Comparison of ENCODE assay signal across 9 mouse cellular contexts in genomic region chr8:110010868-110011267, GRCm38 (mm10). TPM values are rescaled to one million over a fixed set of nuclear protein-coding genes. Genes with fewer than 3 reads are reported as not detected.
DNase-seq lines count a peak whose midpoint lies in the region; ATAC-seq and TF ChIP-seq lines count a peak whose summit lies in the region.
"Had no signal": no experiment of that assay in that cellular context is flagged by ENCODE, and none has a peak within 500 bp of the region (broad histone marks: within the 10 kb centered on the region; RNA-seq: fewer than 3 reads in every experiment).

No protein-coding gene starts in this region.

- TF ChIP-seq CTCF in forebrain, postnatal 0 days (IDR thresholded peaks at IDR 0.05; ENCODE audit: low read depth) = peak; percentile 70
- TF ChIP-seq CTCF in embryonic fibroblast, embryonic 13.5 days (IDR thresholded peaks at IDR 0.05; ENCODE audit: borderline replicate concordance, insufficient read depth, low read length) = peak; percentile 75; the same call in 1 of the 2 replicates
- peak; percentile 86 for TF ChIP-seq CTCF in liver, postnatal 0 days (IDR thresholded peaks at IDR 0.05; ENCODE audit: low read depth)

- ATAC-seq in forebrain, postnatal 0 days = no peak
- ATAC-seq in forebrain, embryonic 16.5 days = no peak
- ATAC-seq in neural tube, embryonic 15.5 days (ENCODE audit: low FRiP score) = no peak
- ATAC-seq in liver, postnatal 0 days = peak; percentile 36; the same call in 1 of the 2 replicates

- no peak overlapping the region for H3K27ac ChIP-seq in forebrain, postnatal 0 days (ENCODE audit: low read depth, low read length)
- no peak overlapping the region for H3K27ac ChIP-seq in forebrain, embryonic 16.5 days (ENCODE audit: low read length)
- no peak overlapping the region for H3K27ac ChIP-seq in neural tube, embryonic 15.5 days (replicated peaks)
- H3K27ac ChIP-seq in embryonic fibroblast, embryonic 13.5 days (ENCODE audit: insufficient read depth, low read length) = no peak overlapping the region
- no peak overlapping the region for H3K27ac ChIP-seq in liver, postnatal 0 days (ENCODE audit: low read depth)

- H3K9ac ChIP-seq in forebrain, postnatal 0 days = no peak overlapping the region
- no peak overlapping the region for H3K9ac ChIP-seq in forebrain, embryonic 16.5 days (replicated peaks; ENCODE audit: low read depth, low read length)
- no peak overlapping the region for H3K9ac ChIP-seq in neural tube, embryonic 15.5 days (replicated peaks)
- no peak overlapping the region for H3K9ac ChIP-seq in liver, postnatal 0 days (replicated peaks)

- no peak for TF ChIP-seq EP300 in liver, postnatal 0 days (IDR thresholded peaks at IDR 0.05; ENCODE audit: low read depth)

- no peaks in the 10 kb centered on the region for H3K27me3 ChIP-seq in forebrain, postnatal 0 days (ENCODE audit: insufficient read depth, low read length)
- H3K27me3 ChIP-seq in forebrain, embryonic 16.5 days (replicated peaks; ENCODE audit: control insufficient read depth, insufficient read depth, low read length) = no peaks in the 10 kb centered on the region
- no peaks in the 10 kb centered on the region for H3K27me3 ChIP-seq in neural tube, embryonic 15.5 days (replicated peaks)
- no peaks in the 10 kb centered on the region for H3K27me3 ChIP-seq in liver, postnatal 0 days (ENCODE audit: insufficient read depth, low read length)

- H3K9me3 ChIP-seq in forebrain, postnatal 0 days (ENCODE audit: low read length) = no peaks in the 10 kb centered on the region
- H3K9me3 ChIP-seq in forebrain, embryonic 16.5 days (ENCODE audit: control insufficient read depth, low read length) = no peaks in the 10 kb centered on the region
- no peaks in the 10 kb centered on the region for H3K9me3 ChIP-seq in neural tube, embryonic 15.5 days (replicated peaks)
- H3K9me3 ChIP-seq in liver, postnatal 0 days (ENCODE audit: low read length) = no peaks in the 10 kb centered on the region

- 37% methylated on average over 5 of the region's 5 CpGs for WGBS in forebrain, postnatal 0 days
- WGBS in forebrain, embryonic 16.5 days = 39% methylated on average over 5 of the region's 5 CpGs
- WGBS in neural tube, embryonic 15.5 days = 41% methylated on average over 5 of the region's 5 CpGs
- 30% methylated on average over 5 of the region's 5 CpGs for WGBS in liver, postnatal 0 days (ENCODE audit: insufficient replicate concordance)

- DNase-seq in forebrain, postnatal 0 days = peak; percentile 29
- peak; percentile 52 for DNase-seq in neural tube, embryonic 10.5 days (ENCODE audit: extremely low spot score, low spot score)
- peak; percentile 55 for DNase-seq in adrenal gland, postnatal 25 days
- peak; percentile 71 for DNase-seq in liver, postnatal 0 days
- peak; percentile 78 for DNase-seq in testis, postnatal 10 days (ENCODE audit: low spot score)

- no peaks in the 10 kb centered on the region for H3K36me3 ChIP-seq in forebrain, postnatal 0 days (ENCODE audit: insufficient read depth)
- H3K36me3 ChIP-seq in forebrain, embryonic 16.5 days (ENCODE audit: control insufficient read depth, insufficient read depth) = no peaks in the 10 kb centered on the region
- H3K36me3 ChIP-seq in neural tube, embryonic 15.5 days = no peaks in the 10 kb centered on the region
- no peaks in the 10 kb centered on the region for H3K36me3 ChIP-seq in liver, postnatal 0 days (replicated peaks; ENCODE audit: insufficient read depth, low read length)

- no peak overlapping the region for H3K4me2 ChIP-seq in forebrain, postnatal 0 days (ENCODE audit: low read depth)
- no peak overlapping the region for H3K4me2 ChIP-seq in forebrain, embryonic 16.5 days (ENCODE audit: low read length)
- no peak overlapping the region for H3K4me2 ChIP-seq in neural tube, embryonic 15.5 days
- no peak overlapping the region for H3K4me2 ChIP-seq in liver, postnatal 0 days (ENCODE audit: low read depth, low read length)

- no peak for TF ChIP-seq POLR2A in embryonic fibroblast, embryonic 13.5 days (IDR thresholded peaks at IDR 0.05; ENCODE audit: low read depth, low read length)

- H3K4me1 ChIP-seq in forebrain, postnatal 0 days (ENCODE audit: insufficient read depth) = peaks cover 5% of the 10 kb centered on the region; the same call in 1 of the 2 replicates
- H3K4me1 ChIP-seq in forebrain, embryonic 16.5 days (replicated peaks; ENCODE audit: control insufficient read depth, insufficient read depth, low read length) = peaks cover 8% of the 10 kb centered on the region; the same call in 1 of the 2 replicates
- peaks cover 8% of the 10 kb centered on the region; the same call in 1 of the 2 replicates for H3K4me1 ChIP-seq in neural tube, embryonic 15.5 days
- H3K4me1 ChIP-seq in embryonic fibroblast, embryonic 13.5 days (ENCODE audit: control insufficient read depth, insufficient read depth, low read length) = no peaks in the 10 kb centered on the region
- no peaks in the 10 kb centered on the region for H3K4me1 ChIP-seq in liver, postnatal 0 days (ENCODE audit: insufficient read depth)

- H3K4me3 ChIP-seq in forebrain, postnatal 0 days (ENCODE audit: low read depth, low read length) = no peak overlapping the region
- no peak overlapping the region for H3K4me3 ChIP-seq in forebrain, embryonic 16.5 days (replicated peaks; ENCODE audit: low read length)
- no peak overlapping the region for H3K4me3 ChIP-seq in neural tube, embryonic 15.5 days (replicated peaks)
- no peak overlapping the region for H3K4me3 ChIP-seq in embryonic fibroblast, embryonic 13.5 days (ENCODE audit: insufficient read depth, low read length)
- H3K4me3 ChIP-seq in liver, postnatal 0 days (ENCODE audit: low read depth, low read length) = no peak overlapping the region
- H3K4me3 ChIP-seq: myocyte had no signal

RNA-seq across cellular contexts. Expression of gene Tat, which starts 20.6 kb away (rescaled TPM):
- total RNA-seq in forebrain, postnatal 0 days (2014; rRNA removed) = not detected in 2 replicates
- not detected in 2 replicates for polyA plus RNA-seq in forebrain, postnatal 0 days (2015; fragmentation: Nextera tagmentation; extraction: Ambion mirVana)
- 0.14 TPM in 1 of 2 replicates, not detected in the other for polyA plus RNA-seq in forebrain, embryonic 16.5 days (2015; fragmentation: Nextera tagmentation; extraction: Ambion mirVana)
- polyA plus RNA-seq in neural tube, embryonic 15.5 days (2015; fragmentation: Nextera tagmentation; extraction: Ambion mirVana) = not detected in 2 replicates
- total RNA-seq in adrenal gland, postnatal 25 days (2021) = 6.9 TPM in 1 of 2 replicates, not detected in the other
- not detected in 2 replicates for polyA plus RNA-seq in embryonic fibroblast, embryonic 13.5 days (2011; ENCODE audit: insufficient read length, low read depth, missing spikeins)
- polyA plus RNA-seq in liver, postnatal 0 days (2015; fragmentation: Nextera tagmentation; extraction: Ambion mirVana) = 64.5 and 108 TPM in 2 replicates
- polyA plus RNA-seq: myocyte had no signal

RNA-seq across cellular contexts. Expression of gene Chst4, which starts 28.7 kb away (rescaled TPM):
- not detected in 2 replicates for total RNA-seq in forebrain, postnatal 0 days (2014; rRNA removed)
- polyA plus RNA-seq in forebrain, postnatal 0 days (2015; fragmentation: Nextera tagmentation; extraction: Ambion mirVana) = not detected in 2 replicates
- polyA plus RNA-seq in forebrain, embryonic 16.5 days (2015; fragmentation: Nextera tagmentation; extraction: Ambion mirVana) = not detected in 2 replicates
- polyA plus RNA-seq in neural tube, embryonic 15.5 days (2015; fragmentation: Nextera tagmentation; extraction: Ambion mirVana) = not detected in 2 replicates
- 0.27 and 0.62 TPM in 2 replicates for total RNA-seq in adrenal gland, postnatal 25 days (2021)
- polyA plus RNA-seq in embryonic fibroblast, embryonic 13.5 days (2011; ENCODE audit: insufficient read length, low read depth, missing spikeins) = not detected in 2 replicates
- polyA plus RNA-seq in liver, postnatal 0 days (2015; fragmentation: Nextera tagmentation; extraction: Ambion mirVana) = 0.13 and 0.31 TPM in 2 replicates
- polyA plus RNA-seq: myocyte had no signal

RNA-seq across cellular contexts. Expression of gene Marveld3, which starts 48.9 kb away (rescaled TPM):
- 0.69 and 0.76 TPM in 2 replicates for total RNA-seq in forebrain, postnatal 0 days (2014; rRNA removed)
- 0.64 and 1.4 TPM in 2 replicates for polyA plus RNA-seq in forebrain, postnatal 0 days (2015; fragmentation: Nextera tagmentation; extraction: Ambion mirVana)
- polyA plus RNA-seq in forebrain, embryonic 16.5 days (2015; fragmentation: Nextera tagmentation; extraction: Ambion mirVana) = 1.1 and 2.4 TPM in 2 replicates
- polyA plus RNA-seq in neural tube, embryonic 15.5 days (2015; fragmentation: Nextera tagmentation; extraction: Ambion mirVana) = 1.3 and 2.1 TPM in 2 replicates
- not detected in 2 replicates for total RNA-seq in adrenal gland, postnatal 25 days (2021)
- not detected in 2 replicates for polyA plus RNA-seq in embryonic fibroblast, embryonic 13.5 days (2011; ENCODE audit: insufficient read length, low read depth, missing spikeins)
- 0.58 and 0.69 TPM in 2 replicates for polyA plus RNA-seq in liver, postnatal 0 days (2015; fragmentation: Nextera tagmentation; extraction: Ambion mirVana)

Comparison
In these comparisons a context has a peak if more than half of its experiments do, and no peak if none do; other contexts are left out.
1. RNA of gene Tat, which starts 20.6 kb away (polyA plus RNA-seq): 64.5 to 108 TPM in liver, postnatal 0 days; not detected in forebrain, postnatal 0 days, 0.14 TPM in forebrain, embryonic 16.5 days, not detected in neural tube, embryonic 15.5 days and not detected in embryonic fibroblast, embryonic 13.5 days; every median in the first group is over 10 times any median in the second.
2. Peak in every context shown above with its lines, with median percentiles within 50 percentile points of each other: DNase-seq and CTCF ChIP-seq.